Mouse (Mus musculus): ENCODE results near the gene Lrwd1. TPM values are rescaled to one million over a fixed set of nuclear protein-coding genes. Genes with fewer than 3 reads are reported as not detected.
"Not testable (repeated sequence)": the region's sequence is repeated elsewhere in the genome, so short reads cannot be mapped to it uniquely, and the experiment has no call there.

Lrwd1 gene
- total RNA-seq, 1 experiment from 2014 or later, result 34.4 TPM

DNA sequence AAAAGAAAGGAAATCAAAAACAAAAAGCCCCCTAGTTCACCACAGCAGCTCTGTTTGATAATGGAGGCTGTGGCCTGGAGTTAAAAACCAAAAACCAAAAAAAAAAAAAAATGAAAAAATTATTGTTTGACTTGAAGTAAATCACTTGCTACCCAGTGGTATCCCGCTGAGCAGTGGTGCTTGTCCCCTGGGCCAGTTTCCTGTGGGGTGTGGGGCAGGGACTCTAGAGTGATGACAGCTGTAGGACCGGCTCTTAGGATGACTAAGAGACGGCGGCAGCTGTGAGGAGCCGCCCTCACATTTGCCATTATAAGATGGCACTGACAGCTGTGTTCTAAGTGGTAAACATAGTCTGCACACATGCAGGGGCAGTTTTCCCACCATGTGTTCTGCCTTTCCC, 19.5 kb upstream of the Lrwd1 start:
- ATAC-seq (ENCODE audit: extremely low read depth, insufficient number of reproducible peaks, low FRiP score, poor library complexity, severe bottlenecking), result no peak

DNA sequence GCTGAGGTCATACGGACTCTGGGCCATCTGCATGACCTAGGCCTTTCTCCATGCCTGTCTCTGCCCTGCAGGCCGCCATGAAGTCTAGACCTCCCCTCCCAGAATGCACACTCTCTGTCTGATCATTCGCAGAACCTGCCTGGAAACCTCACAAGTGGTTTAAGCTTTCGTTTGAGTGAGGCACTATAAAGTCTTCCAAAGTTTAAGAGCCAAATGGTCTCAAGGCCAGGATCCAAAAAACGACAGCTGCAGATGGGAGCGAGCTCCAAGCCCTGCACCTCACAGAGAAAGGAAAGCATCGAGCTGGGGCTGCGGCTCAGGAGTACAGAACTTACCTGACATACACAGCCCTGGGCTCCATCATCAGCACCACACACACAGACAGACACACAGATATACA, 16.5 kb upstream of the Lrwd1 start:
- ATAC-seq (ENCODE audit: extremely low read depth, insufficient number of reproducible peaks, low FRiP score, poor library complexity, severe bottlenecking), result no peak

DNA sequence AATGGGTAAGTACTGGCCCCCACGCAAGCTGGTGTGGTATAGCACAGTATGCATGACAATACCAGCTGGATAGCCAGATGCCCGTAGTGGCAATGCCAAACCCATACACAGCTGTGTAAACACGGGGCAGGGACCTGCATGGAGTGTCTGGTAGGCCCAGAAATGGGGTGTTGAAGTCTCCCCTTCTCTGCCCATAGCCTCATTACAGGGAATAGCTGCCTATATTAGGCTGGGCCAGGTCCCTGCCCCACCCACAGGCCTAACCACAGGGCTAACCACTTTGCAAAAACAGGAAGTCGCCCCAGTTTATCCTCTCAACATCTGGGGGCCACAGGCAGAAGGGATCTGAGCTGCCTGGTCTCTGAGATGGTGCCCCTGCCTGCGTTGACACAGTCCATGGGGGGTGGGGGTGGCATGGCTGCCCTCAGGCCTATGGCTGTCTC, 13.3 kb upstream of the Lrwd1 start:
- ATAC-seq (ENCODE audit: extremely low read depth, insufficient number of reproducible peaks, low FRiP score, poor library complexity, severe bottlenecking), result peak; percentile 79

DNA sequence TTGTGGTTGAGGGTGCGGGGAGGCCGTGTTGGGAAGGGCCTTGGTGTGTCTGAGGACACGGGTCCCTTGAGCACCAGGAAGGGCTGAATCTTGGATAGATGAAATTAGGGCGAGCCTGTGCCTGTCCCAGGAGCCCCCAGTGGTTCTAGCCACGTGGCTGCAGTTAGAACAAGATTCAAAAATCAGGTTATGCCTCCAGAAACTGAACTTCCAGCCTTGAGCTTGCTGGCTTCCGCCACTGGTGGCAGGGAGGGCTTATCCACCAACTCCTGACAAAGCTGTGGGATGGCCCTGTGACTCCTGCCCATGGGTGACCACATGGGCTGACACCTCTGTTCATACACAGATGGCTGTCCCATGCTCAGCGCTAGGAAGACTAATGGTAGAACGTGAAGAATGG, 11.8 kb upstream of the Lrwd1 start:
- ATAC-seq (ENCODE audit: extremely low read depth, insufficient number of reproducible peaks, low FRiP score, poor library complexity, severe bottlenecking), result no peak

DNA sequence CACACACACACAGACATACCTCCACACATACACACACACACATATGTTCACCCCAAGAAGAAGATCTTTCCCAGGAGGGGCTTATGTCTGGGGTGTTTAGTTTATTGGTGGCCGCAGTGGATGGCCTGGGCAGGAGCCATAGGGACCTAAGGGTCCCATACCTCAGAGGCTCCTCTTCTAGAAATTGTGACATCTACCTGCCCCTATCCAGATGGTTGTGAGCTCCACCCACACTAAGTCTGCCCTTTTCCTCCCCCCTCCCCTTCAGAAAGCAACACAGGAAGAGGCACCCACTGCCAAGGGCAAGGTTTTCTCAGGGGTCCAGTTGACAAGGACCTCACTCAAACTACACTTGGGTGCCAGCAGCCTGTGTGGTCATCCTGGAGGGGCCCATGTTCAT, 11.1 kb upstream of the Lrwd1 start:
- peak; percentile 11; the same call in 1 of the 2 replicates for ATAC-seq (ENCODE audit: extremely low read depth, insufficient number of reproducible peaks, low FRiP score, poor library complexity, severe bottlenecking)

DNA sequence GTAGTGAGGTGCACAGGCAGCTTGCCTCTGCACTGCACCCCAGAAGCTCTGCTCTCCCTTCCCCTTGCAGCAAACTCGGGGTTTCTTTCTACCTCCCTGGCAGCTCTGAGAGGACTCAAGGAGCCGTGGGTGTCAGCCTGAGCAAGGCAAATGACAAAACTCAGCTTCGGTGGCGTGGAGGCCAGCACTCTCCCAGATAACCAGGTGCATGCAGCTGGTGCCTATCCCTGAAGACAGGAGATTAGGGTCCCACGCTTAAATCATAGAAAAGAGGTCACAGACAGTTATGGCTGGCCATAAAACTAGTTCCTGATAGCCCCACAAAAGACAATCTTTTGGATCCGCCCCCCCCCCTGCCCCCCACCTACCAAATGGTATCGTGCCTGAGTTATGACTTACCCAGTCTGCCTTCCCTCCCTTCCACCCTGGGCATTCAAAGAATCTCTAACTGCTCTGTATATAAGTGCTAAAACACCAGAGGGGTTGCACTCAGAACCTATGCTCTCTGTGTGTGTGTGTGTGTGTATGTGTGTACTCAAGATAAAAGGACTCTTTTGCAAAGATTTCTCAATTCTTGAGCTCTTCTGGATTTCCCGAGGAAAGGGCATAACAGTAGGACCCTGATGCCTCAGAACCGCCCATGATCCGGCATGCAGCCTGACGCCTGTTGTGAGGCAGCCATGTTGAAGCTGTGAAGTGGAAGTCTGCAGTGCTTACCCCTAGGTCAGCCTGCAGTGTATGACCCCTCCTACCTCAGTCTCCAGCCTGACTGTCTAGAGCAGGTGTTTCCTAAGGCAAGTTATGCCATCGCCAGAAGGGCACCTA, 8.9 kb upstream of the Lrwd1 start:
- ATAC-seq (ENCODE audit: extremely low read depth, insufficient number of reproducible peaks, low FRiP score, poor library complexity, severe bottlenecking), result no peak

DNA sequence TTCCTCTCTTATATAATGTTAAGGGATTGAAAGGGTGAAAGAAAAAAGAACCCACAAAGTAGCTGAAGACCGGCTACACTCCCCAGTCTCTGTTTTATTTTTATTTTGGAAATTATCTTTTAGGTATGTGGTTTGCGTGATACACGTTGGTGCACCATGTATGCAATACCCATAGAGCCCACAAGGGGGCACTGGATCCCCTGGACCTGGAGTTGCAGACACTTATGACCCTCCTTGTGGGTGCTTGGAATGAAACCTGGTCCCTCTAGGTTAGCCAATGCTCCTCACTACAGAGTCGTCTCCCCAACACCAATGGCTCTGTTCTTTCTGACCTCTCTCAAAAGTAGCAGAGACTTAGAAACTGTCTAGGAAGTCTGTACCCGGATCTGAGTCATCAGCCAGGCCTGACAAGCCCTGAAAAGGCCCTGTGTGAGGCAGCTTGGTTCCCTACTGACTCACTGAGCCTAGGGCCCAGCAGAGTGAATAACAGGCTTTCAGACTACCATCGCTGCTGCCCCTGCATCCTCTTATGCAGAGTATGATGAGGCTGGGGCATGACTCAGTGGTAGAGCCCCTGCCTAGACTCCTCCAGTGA, 7.4 kb upstream of the Lrwd1 start:
- ATAC-seq (ENCODE audit: extremely low read depth, insufficient number of reproducible peaks, low FRiP score, poor library complexity, severe bottlenecking), result no peak

DNA sequence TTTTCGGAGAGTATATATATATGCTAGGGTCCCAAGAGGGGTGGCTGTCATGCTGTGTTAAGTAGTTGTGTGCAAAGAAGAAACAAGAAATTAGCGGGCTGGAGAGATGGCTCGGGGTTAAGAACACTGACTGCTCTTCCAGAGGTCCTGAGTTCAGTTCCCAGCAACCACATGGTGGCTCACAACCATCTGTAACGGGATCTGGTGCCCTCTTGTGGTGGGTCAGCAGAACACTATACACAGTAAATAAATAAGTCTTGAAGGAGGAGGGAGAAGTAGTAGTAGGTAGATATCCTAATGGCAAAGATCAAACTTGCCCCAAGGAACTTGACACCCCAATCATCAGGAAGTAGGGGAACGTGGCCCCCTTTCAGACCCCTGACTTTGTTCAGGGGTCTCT, 6.9 kb upstream of the Lrwd1 start:
- no peak for ATAC-seq (ENCODE audit: extremely low read depth, insufficient number of reproducible peaks, low FRiP score, poor library complexity, severe bottlenecking)

DNA sequence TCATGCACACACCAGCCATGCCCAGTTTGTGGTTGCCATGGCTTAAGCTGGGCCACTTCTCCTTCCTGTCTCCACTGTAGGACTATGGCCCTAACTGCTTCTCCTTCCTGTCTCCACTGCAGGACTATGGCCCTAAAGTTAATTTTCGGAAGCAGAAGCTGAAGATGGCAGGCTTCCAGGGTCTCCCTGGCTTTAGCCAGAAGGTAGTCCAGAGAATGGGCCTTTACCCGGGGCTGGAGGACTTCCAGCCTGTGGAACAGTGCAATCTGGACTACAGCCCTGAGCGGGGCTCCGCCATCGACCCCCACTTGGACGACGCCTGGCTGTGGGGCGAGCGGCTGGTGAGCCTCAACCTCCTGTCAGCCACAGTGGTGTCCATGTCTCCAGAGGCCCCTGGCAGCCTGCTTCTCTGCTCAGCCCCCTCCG, 4.2 kb upstream of the Lrwd1 start:
- ATAC-seq (ENCODE audit: extremely low read depth, insufficient number of reproducible peaks, low FRiP score, poor library complexity, severe bottlenecking), result peak; percentile 13; the same call in 1 of the 2 replicates

DNA sequence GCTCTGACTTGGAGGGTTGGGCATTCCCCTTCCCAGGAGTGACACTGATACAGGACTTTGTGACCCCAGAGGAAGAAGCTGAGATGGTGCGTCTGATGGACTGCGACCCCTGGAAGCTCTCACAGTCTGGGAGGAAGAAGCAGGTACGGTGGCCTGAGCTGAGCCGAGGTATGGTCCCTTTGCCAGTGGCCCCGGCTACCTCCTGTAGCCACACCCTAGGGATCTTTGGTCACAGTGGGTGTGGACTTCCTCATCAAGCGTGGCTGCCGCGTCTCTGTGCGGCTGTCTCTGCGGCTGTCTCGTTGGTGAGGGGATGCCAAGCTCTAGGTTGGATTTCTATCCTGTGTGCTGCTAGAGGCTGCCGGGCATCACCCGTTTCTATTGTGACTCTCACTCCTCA, 3.5 kb upstream of the Lrwd1 start:
- no peak for ATAC-seq (ENCODE audit: extremely low read depth, insufficient number of reproducible peaks, low FRiP score, poor library complexity, severe bottlenecking)

DNA sequence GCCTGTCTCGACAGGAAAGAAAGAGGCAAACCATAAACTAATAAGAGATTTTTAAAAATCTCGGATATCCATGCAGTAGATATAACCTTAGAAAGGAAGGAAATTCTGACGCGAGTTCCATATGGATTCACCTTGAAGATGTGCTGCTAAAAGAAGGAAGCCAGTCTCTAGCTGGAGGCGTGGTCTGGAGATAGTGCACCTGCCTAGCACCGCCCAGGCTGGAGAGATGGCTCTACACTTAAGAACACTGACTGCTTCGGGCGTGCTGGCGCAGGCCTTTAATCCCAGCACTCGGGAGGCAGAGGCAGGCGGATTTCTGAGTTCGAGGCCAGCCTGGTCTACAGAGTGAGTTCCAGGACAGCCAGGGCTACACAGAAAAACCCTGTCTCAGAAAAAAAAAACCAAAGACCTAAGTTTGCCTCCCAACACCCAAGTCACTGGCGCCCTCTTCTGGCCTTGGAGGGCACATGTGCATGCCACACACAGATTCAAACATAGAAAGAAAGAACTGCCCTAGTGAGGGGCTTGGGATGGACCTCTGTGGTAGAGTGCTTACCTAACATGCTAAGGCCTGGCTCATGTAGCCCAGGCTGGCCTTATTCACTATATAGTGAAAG, 1.9 kb upstream of the Lrwd1 start:
- peak; percentile 14; the same call in 1 of the 2 replicates for ATAC-seq (ENCODE audit: extremely low read depth, insufficient number of reproducible peaks, low FRiP score, poor library complexity, severe bottlenecking)

DNA sequence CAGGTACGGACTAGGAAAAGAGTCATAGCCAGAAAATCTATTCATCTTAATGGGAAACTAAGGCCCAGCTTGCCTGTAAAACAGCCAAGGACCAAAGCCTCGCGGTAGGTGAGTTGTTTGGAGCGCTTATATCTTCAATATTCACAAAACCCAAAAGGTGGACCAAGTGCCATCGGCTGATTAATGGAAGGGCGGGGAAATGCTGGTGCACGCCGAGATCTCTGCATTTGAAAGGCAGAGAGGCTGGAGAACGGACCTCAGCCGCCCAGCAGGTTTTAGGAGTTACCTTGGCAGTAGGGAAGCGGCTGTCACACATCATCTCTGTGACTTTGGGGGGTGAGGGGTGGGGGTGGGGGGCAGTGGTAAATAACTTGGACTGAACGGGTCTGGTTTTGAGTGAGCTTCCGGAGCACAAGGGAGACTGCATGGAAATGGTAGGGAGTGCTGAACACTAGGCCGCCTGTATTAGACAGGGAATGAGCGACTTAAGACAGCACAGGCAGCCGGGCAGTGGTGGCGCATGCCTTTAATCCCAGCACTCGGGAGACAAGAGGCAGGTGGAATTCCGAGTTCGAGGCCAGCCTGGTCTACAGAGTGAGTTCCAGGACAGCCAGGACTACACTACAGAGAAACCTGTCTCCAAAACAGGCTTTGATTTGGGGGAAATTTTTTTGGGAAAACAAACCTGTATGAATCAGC, 567 bp upstream of the Lrwd1 start:
- no peak for ATAC-seq (ENCODE audit: extremely low read depth, insufficient number of reproducible peaks, low FRiP score, poor library complexity, severe bottlenecking)

DNA sequence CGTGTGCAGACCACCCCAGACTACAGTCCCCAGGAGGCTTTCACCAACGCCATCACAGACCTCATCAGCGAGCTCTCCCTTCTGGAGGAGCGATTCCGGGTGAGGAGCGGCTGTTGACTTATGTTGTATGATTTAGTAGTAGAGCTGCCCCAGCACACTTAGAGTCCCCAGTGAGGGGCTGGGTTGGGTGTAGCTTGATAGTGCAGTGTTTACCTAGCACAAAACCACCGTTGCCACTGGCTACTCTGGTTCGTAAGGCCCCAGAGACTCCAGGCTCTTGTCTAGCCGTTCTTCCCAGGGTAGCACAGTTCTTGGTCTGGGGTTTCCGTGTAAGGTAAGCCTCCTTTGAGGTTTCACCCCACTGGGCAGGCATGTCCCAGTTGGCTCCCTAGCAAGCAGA, 13.7 kb downstream of the Lrwd1 start:
- ATAC-seq (ENCODE audit: extremely low read depth, insufficient number of reproducible peaks, low FRiP score, poor library complexity, severe bottlenecking), result no peak

DNA sequence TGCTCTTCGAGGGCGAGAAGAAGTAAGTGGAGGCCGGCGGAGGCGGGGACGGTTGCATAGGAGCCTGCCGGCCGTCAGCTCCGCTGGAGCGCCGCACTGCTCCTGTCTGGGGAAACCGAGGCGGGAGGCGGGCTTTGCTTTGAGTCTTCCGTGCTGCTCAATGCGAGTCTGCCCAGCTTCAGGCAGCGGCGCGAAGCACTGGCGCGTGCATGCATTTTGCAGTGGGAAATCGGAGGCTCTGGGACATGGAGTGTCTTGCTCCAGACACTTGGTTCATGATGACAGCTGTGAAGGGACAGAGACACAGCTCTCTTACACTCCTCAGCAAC, 19.1 kb downstream of the Lrwd1 start:
- ATAC-seq (ENCODE audit: extremely low read depth, insufficient number of reproducible peaks, low FRiP score, poor library complexity, severe bottlenecking), result 0 out of 2 replicates have a peak, but pooled peaks have one; percentile 0

DNA sequence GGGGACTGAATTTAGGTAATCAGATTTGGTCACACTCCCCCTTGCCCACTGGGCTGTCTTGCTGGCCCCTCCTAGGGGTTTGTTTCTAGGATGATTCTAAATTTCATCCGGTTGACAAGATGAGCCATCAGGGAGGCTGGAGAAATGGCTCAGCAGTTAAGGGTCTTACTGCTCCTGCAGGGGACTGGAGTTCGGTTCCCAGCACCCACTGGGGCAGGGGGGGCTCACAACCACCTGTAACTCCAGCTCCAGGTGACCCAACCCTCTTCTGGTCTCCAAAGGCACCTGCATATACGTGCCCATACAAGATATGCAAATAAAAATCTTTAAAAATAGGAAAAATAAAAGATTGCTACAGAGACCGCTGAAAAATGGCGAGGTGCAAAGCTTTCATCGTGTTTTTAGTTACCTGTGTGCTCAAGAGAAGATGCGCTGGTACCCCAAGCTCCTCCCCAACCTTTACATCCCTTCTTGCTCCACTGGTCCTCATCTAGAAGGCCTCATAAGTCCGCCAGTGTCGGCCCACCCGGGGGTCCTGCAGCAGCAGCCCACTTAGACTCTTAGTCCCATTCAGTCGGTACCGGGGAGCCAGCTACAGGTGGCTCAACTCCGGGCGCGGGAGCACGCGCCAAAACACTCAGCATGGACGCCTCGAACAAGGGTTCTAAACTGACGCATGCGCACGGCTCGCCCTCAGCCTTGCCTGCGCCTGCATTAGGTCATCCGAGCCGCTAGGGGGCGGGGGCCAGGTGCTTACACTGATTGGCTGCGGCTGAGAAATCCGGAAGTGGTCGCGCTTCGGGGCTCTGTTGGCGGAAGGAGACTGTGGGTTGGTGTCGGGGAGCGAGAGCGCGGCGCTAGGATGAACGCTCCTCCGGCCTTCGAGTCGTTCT, 19.7 kb downstream of the Lrwd1 start, which contains the start of gene Polr2j:
Gene Polr2j (plus strand): TSS at position 741 of the 893 bp plus-strand sequence.
- peak; percentile 97 for ATAC-seq (ENCODE audit: extremely low read depth, insufficient number of reproducible peaks, low FRiP score, poor library complexity, severe bottlenecking)

DNA sequence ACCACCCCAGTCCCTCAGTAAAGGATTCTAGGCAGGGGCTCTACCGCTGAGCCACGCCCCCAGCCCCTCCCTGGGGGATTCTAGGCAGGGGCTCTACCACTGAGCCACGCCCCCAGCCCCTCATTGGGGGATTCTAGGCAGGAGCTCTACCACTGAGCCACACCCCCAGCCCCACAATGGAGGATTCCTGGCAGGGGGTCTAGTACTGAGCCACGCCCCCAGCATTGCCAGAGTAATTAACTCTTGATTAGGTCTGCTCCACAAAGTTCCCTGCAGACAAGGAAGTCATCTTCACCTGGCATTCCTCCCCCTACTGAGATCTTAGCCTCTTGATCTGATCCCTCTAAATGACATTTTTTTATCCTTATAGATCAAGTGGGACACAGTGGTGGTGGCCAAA, 22.3 kb downstream of the Lrwd1 start:
- ATAC-seq (ENCODE audit: extremely low read depth, insufficient number of reproducible peaks, low FRiP score, poor library complexity, severe bottlenecking), result not testable (repeated sequence)

DNA sequence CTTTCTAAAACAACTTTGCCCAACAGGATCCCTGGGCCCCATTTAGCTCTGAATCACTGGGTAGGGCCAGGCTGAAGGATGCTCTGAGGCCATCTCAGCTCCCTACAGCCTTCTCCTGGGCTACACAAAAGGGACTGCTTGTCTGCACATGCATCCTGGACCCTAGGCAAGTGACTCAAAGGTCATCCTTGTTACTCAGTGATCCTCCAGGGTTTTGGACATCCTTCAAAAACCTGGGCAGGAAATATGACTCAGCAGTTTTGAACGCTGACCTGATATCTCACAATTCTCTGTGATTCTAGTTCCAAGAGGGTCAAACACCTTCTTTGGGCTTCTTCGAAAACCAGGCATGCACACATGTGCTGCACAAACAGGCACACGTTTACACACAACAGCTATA, 26.8 kb downstream of the Lrwd1 start:
- ATAC-seq (ENCODE audit: extremely low read depth, insufficient number of reproducible peaks, low FRiP score, poor library complexity, severe bottlenecking), result no peak

DNA sequence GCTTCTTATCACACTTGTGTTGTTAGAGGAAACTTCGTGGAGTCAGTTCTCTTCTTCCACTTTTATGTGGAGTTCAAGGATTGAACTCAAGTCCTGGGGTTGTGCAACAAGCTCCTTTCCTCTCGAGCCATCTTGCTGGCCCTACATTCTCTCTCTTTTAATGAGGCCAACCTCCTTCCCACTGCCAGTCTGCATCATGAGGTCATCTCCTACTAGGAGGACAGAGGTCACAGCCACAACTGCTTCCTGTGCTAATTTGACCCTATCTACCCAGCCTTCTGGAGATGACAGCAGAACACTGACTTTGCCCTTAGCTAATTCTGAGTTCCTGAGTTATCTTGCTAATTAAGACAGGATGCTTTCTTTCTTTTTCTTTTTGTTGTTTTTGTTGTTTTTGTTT, 27.4 kb downstream of the Lrwd1 start:
- no peak for ATAC-seq (ENCODE audit: extremely low read depth, insufficient number of reproducible peaks, low FRiP score, poor library complexity, severe bottlenecking)

DNA sequence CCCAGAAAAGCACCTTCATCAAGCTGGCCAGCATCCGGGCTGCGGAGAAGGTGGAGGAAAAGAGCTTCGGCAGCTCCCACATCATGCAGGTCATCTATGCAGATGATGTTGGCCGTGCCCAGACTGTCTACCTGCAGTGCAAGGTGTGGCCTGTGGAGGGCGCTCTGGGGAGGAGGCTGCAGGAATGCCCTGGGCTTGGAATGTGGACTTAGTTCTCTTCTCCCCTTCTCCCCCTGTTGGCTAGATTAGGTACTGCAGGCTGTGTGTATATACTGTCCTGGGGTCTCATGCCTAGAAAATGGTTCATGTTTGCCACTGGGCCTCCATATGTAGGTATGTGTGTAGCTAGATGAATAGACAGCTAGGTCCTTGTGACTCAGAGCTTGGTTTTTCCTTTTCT, 31.4 kb downstream of the Lrwd1 start:
- no peak for ATAC-seq (ENCODE audit: extremely low read depth, insufficient number of reproducible peaks, low FRiP score, poor library complexity, severe bottlenecking)

All from neutrophil, adult 5-6 weeks (primary cell).